Mouse (Mus musculus) bone marrow macrophage, adult 2 months (primary cell): ENCODE results near the gene Sval1.

ENCODE experiments used
- CTCF ChIP-seq: IDR thresholded peaks from 2 replicates; pipeline ENCODE4 v1.5.1; 2012; ENCODE audit warnings: low read depth, mild to moderate bottlenecking, low read length, moderate library complexity
- POLR2A ChIP-seq: IDR thresholded peaks from 2 replicates; pipeline ENCODE4 v1.6.1; 2012; ENCODE audit warnings: mild to moderate bottlenecking, low read depth, low read length, borderline replicate concordance

DNA sequence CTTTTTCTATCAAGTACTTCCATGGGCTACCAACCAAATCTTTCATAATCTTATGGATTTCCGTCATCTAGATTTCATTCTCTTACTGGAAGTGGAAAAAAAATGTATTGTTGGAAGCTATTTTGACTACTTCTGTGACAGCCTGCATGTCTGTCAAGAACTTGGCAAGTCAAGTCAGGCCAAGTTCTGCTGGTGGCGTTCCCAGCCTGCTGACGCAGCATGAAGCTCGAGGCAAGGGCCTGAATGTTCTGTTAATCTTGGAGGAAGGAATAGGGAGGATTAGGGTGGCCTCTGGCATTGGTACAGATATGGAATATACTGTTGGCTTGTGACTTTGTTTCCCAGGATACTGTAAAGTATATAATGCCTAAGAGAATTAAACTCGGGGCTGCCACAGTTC is 39.8 kb upstream of the Sval1 start:
- TF ChIP-seq POLR2A (no peak), CTCF (no peak)
